Mouse (Mus musculus) stomach, embryonic 14.5 days (tissue): ENCODE data around the gene Slfn8. TPM values are rescaled to one million over a fixed set of nuclear protein-coding genes. Genes with fewer than 3 reads are reported as not detected.
"Not testable (repeated sequence)": the region's sequence is repeated elsewhere in the genome, so short reads cannot be mapped to it uniquely, and the experiment has no call there.

Source experiments
- ATAC-seq: fragments of 200-750 bp; cut with Nextera tagmentation; 2 replicates; pipeline ENCODE4 v1.8.0; 2017; ENCODE audit warnings: low read depth, moderate TSS enrichment; ENCODE audit not compliant: insufficient number of reproducible peaks, insufficient read depth, low FRiP score
- H3K27ac ChIP-seq: fragments of 300-500 bp; sonication (generic); 2 replicates; pipeline ENCODE4 v1.5.1; 2014; ENCODE audit warnings: mild to moderate bottlenecking, low read length, moderate library complexity, mixed read lengths
- H3K27me3 ChIP-seq: fragments of 300-500 bp; sonication (generic); 2 replicates; pipeline ENCODE4 v1.6.1; 2014; ENCODE audit warnings: low read length, control low read depth, mixed read lengths; ENCODE audit not compliant: control insufficient read depth, insufficient read depth
- H3K36me3 ChIP-seq: fragments of 300-500 bp; sonication (generic); 2 replicates; pipeline ENCODE4 v1.6.1; 2014; ENCODE audit warnings: mild to moderate bottlenecking, control low read depth, low read length, moderate library complexity, mixed read lengths; ENCODE audit not compliant: control insufficient read depth, insufficient read depth
- H3K4me1 ChIP-seq: fragments of 300-500 bp; sonication (generic); 2 replicates; pipeline ENCODE4 v1.6.1; 2014; ENCODE audit warnings: low read length, control low read depth, mixed read lengths; ENCODE audit not compliant: control insufficient read depth, insufficient read depth
- H3K4me2 ChIP-seq: fragments of 300-500 bp; sonication (generic); replicated peaks from 2 replicates; pipeline ENCODE4 v1.6.1; 2014; ENCODE audit warnings: low read depth, low read length, control low read depth
- H3K4me3 ChIP-seq: fragments of 300-500 bp; sonication (generic); 2 replicates; pipeline ENCODE4 v1.5.1; 2014; ENCODE audit warnings: low read depth, low read length, control low read depth
- H3K9ac ChIP-seq: fragments of 300-500 bp; sonication (generic); replicated peaks from 2 replicates; pipeline ENCODE4 v1.6.1; 2014; ENCODE audit warnings: low read depth, mild to moderate bottlenecking, control low read depth, low read length, moderate library complexity, mixed read lengths
- H3K9me3 ChIP-seq: fragments of 300-500 bp; sonication (generic); 2 replicates; pipeline ENCODE4 v1.6.1; 2016; ENCODE audit warnings: low read depth, low read length, control low read depth; ENCODE audit not compliant: control insufficient read depth
- WGBS: fragments of 180-500 bp; shearing (Covaris S2); extraction: QIAGEN DNeasy Blood & Tissue Kit; methylation state at CpG from one replicate; pipeline ENCODE4 v1.1.7; 2014; 5-methylcytosine and 5-hydroxymethylcytosine counted together
- polyA plus RNA-seq: library from polyadenylated mRNA; unstranded; fragments of >200 nt; fragmentation: Nextera tagmentation; extraction: Ambion mirVana; gene quantifications from 2 replicates; pipeline ENCODE4 v1.2.1, GENCODE M21; 2014

Slfn8 gene
- polyA plus RNA-seq, 1 experiment from 2014 or later = 0.78 TPM

GRCm38 (mm10) chr11:83060412-83061020 is 39.9 kb upstream of the Slfn8 start:
- WGBS = 77% methylated on average over 5 of the region's 5 CpGs
- no peak for ATAC-seq
- Histone ChIP-seq H3K36me3 (no peaks in the 10 kb centered on the region), H3K4me2 (no peak overlapping the region), H3K9me3 (no peaks in the 10 kb centered on the region), H3K9ac (no peak overlapping the region), H3K27ac (no peak overlapping the region), H3K27me3 (no peaks in the 10 kb centered on the region), H3K4me3 (no peak overlapping the region), H3K4me1 (no peaks in the 10 kb centered on the region)

GRCm38 (mm10) chr11:83057863-83058262 is 37.3 kb upstream of the Slfn8 start:
- no peak for ATAC-seq
- H3K9me3 ChIP-seq = no peaks in the 10 kb centered on the region
- H3K27me3 ChIP-seq = no peaks in the 10 kb centered on the region
- no peak overlapping the region for H3K27ac ChIP-seq
- no peaks in the 10 kb centered on the region for H3K36me3 ChIP-seq
- no peak overlapping the region for H3K9ac ChIP-seq
- 2% methylated on average over 5 of the region's 5 CpGs for WGBS
- no peak overlapping the region for H3K4me2 ChIP-seq
- H3K4me1 ChIP-seq = no peaks in the 10 kb centered on the region
- H3K4me3 ChIP-seq = no peak overlapping the region

GRCm38 (mm10) chr11:83045642-83046041 is 25.0 kb upstream of the Slfn8 start:
- no peaks in the 10 kb centered on the region for H3K9me3 ChIP-seq
- H3K9ac ChIP-seq = no peak overlapping the region
- ATAC-seq = no peak
- H3K36me3 ChIP-seq = no peaks in the 10 kb centered on the region
- no peaks in the 10 kb centered on the region for H3K27me3 ChIP-seq
- WGBS = 77% methylated on average over 3 of the region's 3 CpGs
- no peak overlapping the region for H3K4me2 ChIP-seq
- H3K4me3 ChIP-seq = no peak overlapping the region
- H3K27ac ChIP-seq = no peak overlapping the region
- no peaks in the 10 kb centered on the region for H3K4me1 ChIP-seq

GRCm38 (mm10) chr11:83043891-83044290 is 23.3 kb upstream of the Slfn8 start:
- H3K9me3 ChIP-seq = no peaks in the 10 kb centered on the region
- H3K27me3 ChIP-seq = no peaks in the 10 kb centered on the region
- H3K4me1 ChIP-seq = no peaks in the 10 kb centered on the region
- no peak overlapping the region for H3K27ac ChIP-seq
- 78% methylated on average over 4 of the region's 4 CpGs for WGBS
- no peak overlapping the region for H3K9ac ChIP-seq
- no peak overlapping the region for H3K4me2 ChIP-seq
- no peaks in the 10 kb centered on the region for H3K36me3 ChIP-seq
- H3K4me3 ChIP-seq = no peak overlapping the region
- ATAC-seq = no peak

- Histone ChIP-seq H3K9me3 (no peaks in the 10 kb centered on the region), H3K9ac (no peak overlapping the region), H3K36me3 (no peaks in the 10 kb centered on the region), H3K4me2 (no peak overlapping the region), H3K4me1 (no peaks in the 10 kb centered on the region), H3K4me3 (no peak overlapping the region), H3K27ac (no peak overlapping the region), H3K27me3 (no peaks in the 10 kb centered on the region)
- no peak for ATAC-seq
These were observed 20.4 kb upstream of the Slfn8 start for GRCm38 (mm10) chr11:83041000-83041399.

GRCm38 (mm10) chr11:83040325-83040724 is 19.7 kb upstream of the Slfn8 start:
- 0 out of 2 replicates have a peak, but pooled peaks have one; percentile 37 for ATAC-seq
- 22% methylated on average over 1 of the region's 1 CpGs for WGBS
- no peaks in the 10 kb centered on the region for H3K4me1 ChIP-seq
- H3K27ac ChIP-seq = no peak overlapping the region
- no peaks in the 10 kb centered on the region for H3K9me3 ChIP-seq
- no peaks in the 10 kb centered on the region for H3K27me3 ChIP-seq
- H3K4me3 ChIP-seq = 0 out of 2 replicates have a peak overlapping the region, but pooled peaks have one; percentile 1
- peak overlapping the region; percentile 36; the same call in 1 of the 2 replicates for H3K4me2 ChIP-seq
- no peaks in the 10 kb centered on the region for H3K36me3 ChIP-seq
- H3K9ac ChIP-seq = no peak overlapping the region

- Histone ChIP-seq H3K36me3 (no peaks in the 10 kb centered on the region), H3K9ac (no peak overlapping the region), H3K4me2 (peak overlapping the region; percentile 36), H3K27ac (no peak overlapping the region), H3K4me1 (no peaks in the 10 kb centered on the region), H3K27me3 (no peaks in the 10 kb centered on the region), H3K9me3 (no peaks in the 10 kb centered on the region), H3K4me3 (no peak overlapping the region)
- WGBS = 13% methylated on average over 19 of the region's 19 CpGs
- ATAC-seq = no peak
These were observed 19.2 kb upstream of the Slfn8 start for GRCm38 (mm10) chr11:83039796-83040195.

GRCm38 (mm10) chr11:83039156-83039555 is 18.5 kb upstream of the Slfn8 start:
- no peak for ATAC-seq
- Histone ChIP-seq H3K36me3 (no peaks in the 10 kb centered on the region), H3K27me3 (no peaks in the 10 kb centered on the region), H3K4me1 (no peaks in the 10 kb centered on the region), H3K4me3 (no peak overlapping the region), H3K4me2 (no peak overlapping the region), H3K9ac (no peak overlapping the region), H3K27ac (no peak overlapping the region), H3K9me3 (no peaks in the 10 kb centered on the region)
- WGBS = 75% methylated on average over 1 of the region's 1 CpGs

GRCm38 (mm10) chr11:83038686-83039085 is 18.1 kb upstream of the Slfn8 start:
- not testable (repeated sequence) for H3K4me2 ChIP-seq, H3K36me3 ChIP-seq, H3K4me3 ChIP-seq, H3K27ac ChIP-seq, H3K9ac ChIP-seq, H3K9me3 ChIP-seq, ATAC-seq, H3K4me1 ChIP-seq, H3K27me3 ChIP-seq
- 70% methylated on average over 3 of the region's 3 CpGs for WGBS
